Mouse (Mus musculus) MEL (cell line): ENCODE measurements around the gene Gm17359.

Experiments
- CTCF ChIP-seq, 3 experiments: IDR thresholded peaks in 2 of 3; conservative IDR thresholded peaks in 1 of 3; 2 replicates each; pipeline ENCODE4 v1.5.1; 2011 to 2012; ENCODE audit warnings: low read length in 3 of 3, low read depth in 2 of 3, mild to moderate bottlenecking in 2 of 3, improper control_type of control experiment in 1 of 3, inconsistent platforms in 1 of 3, mixed read lengths in 1 of 3, moderate library complexity in 1 of 3; ENCODE audit not compliant: control insufficient read depth in 1 of 3, insufficient read depth in 1 of 3, poor library complexity in 1 of 3, severe bottlenecking in 1 of 3
- E2F4 ChIP-seq: IDR thresholded peaks from 2 replicates; pipeline ENCODE4 v1.6.1; 2011; ENCODE audit warnings: low read depth, low read length, improper control_type of control experiment, borderline replicate concordance
- EP300 ChIP-seq, 2 experiments: IDR thresholded peaks; 2 replicates each; pipeline ENCODE4 v1.6.1; 2011; ENCODE audit warnings: improper control_type of control experiment in 2 of 2, low read length in 2 of 2, low read depth in 1 of 2, mild to moderate bottlenecking in 1 of 2
- GATA1 ChIP-seq: IDR thresholded peaks from 2 replicates; pipeline ENCODE4 v1.6.1; 2011; ENCODE audit warnings: low read depth, low read length, improper control_type of control experiment
- NRF1 ChIP-seq: IDR thresholded peaks from 2 replicates; pipeline ENCODE4 v1.6.1; 2014; ENCODE audit warnings: low read depth, mild to moderate bottlenecking, inconsistent platforms, low read length, improper control_type of control experiment, moderate library complexity; ENCODE audit not compliant: poor library complexity, insufficient read depth, severe bottlenecking
- POLR2A ChIP-seq, 2 experiments: IDR thresholded peaks; 2 replicates each; pipeline ENCODE4 v1.6.1; 2011 to 2012; ENCODE audit warnings: low read length in 2 of 2, mild to moderate bottlenecking in 2 of 2, control low read depth in 1 of 2, improper control_type of control experiment in 1 of 2, low read depth in 1 of 2, moderate library complexity in 1 of 2; ENCODE audit not compliant: control insufficient read depth in 1 of 2, insufficient read depth in 1 of 2, poor library complexity in 1 of 2
- POLR2AphosphoS2 ChIP-seq: IDR thresholded peaks from 2 replicates; pipeline ENCODE4 v1.6.1; 2011; ENCODE audit warnings: low read length, improper control_type of control experiment
- TAL1 ChIP-seq: IDR thresholded peaks from 2 replicates; pipeline ENCODE4 v1.6.1; 2012; ENCODE audit warnings: mild to moderate bottlenecking, inconsistent platforms, low read length, moderate library complexity, mixed read lengths

- TF ChIP-seq CTCF (IDR thresholded peaks at IDR 0.05 in 2 of 3, conservative IDR thresholded peaks at IDR 0.05 in 1 of 3; ENCODE audit: control insufficient read depth in 1 of 3, insufficient read depth in 1 of 3, low read depth in 2 of 3, low read length in 3 of 3, poor library complexity in 1 of 3, severe bottlenecking in 1 of 3) (no peak), POLR2A (IDR thresholded peaks at IDR 0.05; ENCODE audit: control insufficient read depth in 1 of 2, insufficient read depth in 1 of 2, low read depth in 1 of 2, low read length in 2 of 2, poor library complexity in 1 of 2) (no peak), NRF1 (no peak), E2F4 (no peak), EP300 (IDR thresholded peaks at IDR 0.05; ENCODE audit: low read depth in 1 of 2, low read length in 2 of 2) (no peak), POLR2AphosphoS2 (no peak), TAL1 (no peak), GATA1 (no peak)
These were observed 24.0 kb downstream of the Gm17359 start for GRCm38 (mm10) chr3:79360317-79361101.
